Mouse (Mus musculus): ENCODE data around the gene Lmtk3.

Lmtk3 gene

DNA sequence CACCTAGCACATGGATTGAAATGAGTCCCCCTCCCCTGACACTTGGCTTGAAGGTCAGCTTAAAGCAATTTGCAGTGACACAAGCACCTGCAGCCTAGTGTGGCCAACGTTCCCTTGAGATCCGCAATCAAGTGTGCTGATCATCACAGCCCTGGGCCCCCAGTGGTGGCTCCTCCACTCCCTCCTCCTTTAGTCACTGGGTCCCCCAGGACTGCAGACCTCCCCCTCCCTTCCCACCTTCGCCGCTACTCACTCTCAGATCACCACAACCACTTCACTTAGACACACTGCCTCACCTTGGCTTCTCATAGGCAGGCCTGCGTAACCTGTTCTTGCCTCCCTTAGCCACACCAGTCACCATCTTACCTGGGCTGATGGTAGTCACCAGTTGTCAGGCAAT lies 22.4 kb downstream of the Lmtk3 start:
- DNase-seq (ENCODE audit: extremely low read depth, insufficient read length, low spot score), result no peak

DNA sequence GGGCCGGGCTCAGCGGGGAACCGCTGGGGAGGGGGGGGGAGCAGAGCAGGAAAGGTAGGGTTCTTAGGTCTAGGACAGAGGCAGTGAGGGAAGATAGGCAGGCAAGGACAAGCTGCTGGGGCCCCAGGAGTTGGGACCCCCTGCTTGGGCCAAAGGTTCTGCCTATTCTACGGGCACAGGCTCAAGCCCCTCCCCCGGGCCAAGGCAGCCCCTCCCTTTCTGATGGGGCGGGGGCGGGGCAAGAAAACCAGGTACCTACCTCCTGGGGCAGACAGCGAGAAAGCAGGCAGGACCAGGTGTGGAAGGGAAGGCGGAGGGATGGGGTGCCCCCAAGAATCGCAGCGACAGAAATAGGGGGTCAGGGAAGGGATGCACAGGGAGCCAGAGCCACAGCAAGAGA lies 24.9 kb downstream of the Lmtk3 start:
- DNase-seq (ENCODE audit: extremely low read depth, insufficient read length, low spot score), result no peak

DNA sequence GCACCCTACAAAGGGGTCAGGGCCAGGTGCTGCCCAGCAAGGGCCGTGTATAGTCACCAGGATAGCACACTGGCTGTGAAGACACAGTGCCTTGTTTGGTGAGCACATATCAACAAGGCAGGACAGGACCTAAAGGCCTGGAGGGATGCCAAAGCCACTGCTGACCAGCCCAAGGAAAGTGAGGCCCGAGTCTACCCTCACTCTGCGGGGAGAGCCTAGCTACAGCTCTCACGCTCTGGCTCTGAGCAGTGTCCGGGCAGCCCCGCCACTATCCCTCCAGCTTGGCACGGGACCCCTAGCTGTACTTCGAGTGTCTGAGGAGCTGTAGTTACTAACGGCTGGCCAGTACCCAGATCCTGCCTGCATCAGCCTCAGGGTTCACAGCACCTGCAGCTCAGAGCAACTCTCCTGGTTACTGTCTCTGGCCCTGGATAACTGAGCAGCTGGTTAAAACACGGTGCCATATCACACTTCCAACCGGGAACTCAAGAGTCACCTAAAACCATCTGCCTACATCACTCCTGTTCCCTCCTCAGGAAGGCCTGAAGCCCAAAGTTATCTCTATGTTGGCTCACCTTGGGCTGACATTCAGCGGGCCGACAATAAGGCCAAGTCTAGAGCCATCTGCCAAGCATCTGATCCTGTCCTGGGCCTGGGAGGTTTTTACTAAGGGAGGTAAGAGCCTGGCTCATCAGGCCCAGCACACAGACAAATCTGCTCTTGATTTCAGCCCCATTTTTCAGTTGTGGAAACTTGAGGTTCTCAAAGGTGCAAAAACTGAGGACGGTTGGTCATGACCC lies 25.9 kb downstream of the Lmtk3 start:
- DNase-seq (ENCODE audit: extremely low read depth, insufficient read length, low spot score), result no peak

DNA sequence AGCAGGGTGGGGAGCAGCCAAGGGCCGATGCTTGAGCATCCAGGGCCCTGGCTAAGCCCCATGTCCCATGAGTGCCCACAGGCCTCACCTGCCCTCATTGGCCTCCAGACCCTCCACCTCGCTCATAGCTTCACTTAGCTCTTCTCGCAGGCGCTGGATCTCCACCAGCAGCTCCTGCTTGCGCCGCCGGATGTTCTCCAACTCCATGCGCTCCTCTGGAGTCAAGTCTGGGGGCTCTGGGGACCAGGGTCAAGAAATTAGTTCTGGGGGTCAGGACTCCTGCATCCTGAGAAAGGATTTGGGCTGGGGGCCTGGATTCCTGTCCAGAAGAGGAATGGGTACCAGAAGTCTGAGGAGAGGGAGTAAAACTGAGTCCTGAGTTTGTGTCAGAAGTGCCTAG lies 29.4 kb downstream of the Lmtk3 start:
- no peak for DNase-seq (ENCODE audit: extremely low read depth, insufficient read length, low spot score)

DNA sequence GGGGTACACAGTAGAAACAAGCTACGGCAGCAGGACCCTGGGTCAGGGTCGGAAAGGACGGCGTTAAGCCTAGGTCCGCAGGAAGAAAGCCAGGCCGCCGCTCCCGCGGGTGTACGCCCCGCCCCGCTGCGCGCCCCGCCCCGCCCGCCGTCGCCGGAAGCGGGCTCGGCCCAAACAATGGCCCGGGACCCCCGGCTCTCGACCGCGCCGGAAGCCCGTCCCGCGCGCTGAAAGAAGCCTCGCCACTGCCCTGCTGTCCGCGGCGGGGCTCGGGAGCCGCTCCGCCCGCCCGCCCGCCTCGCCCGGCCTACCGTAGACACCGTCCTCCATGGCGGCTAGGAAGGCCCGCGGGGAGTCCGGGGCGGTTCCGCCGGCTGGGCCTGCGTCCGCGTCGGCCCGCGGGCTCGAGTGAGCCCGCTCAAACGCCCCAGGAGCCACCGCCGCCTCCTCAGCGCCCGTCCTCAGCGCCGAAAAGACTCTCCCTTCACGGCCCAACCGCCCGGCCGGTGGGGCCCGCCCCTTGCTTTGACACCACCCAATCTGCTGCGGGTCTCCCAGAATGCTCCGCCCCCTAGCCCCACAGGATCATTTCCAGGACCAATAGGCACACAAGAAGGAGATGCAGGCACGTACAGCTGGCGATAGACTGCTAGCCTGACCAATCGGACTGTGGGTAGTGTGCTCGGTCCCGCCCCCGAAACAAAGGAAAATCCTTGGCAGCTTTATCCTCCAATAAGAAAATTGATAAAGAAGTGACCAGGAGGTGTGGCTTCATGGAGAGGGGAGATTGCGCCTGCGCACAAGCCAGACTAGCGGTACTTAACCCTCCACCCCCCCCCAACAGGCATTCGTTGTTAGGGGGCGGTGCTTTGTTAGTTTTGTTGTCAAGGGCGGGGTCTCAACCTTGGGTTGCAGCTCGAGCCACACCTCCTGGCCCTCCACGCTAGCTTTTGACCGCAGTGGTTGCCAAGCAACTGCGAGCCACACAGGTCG lies 30.5 kb downstream of the Lmtk3 start, which contains the start of gene Cyth2:
TSS of gene Cyth2 (minus strand) at position 795 of the 993 bp plus-strand sequence.
- peak; percentile 95 for DNase-seq (ENCODE audit: extremely low read depth, insufficient read length, low spot score)

DNA sequence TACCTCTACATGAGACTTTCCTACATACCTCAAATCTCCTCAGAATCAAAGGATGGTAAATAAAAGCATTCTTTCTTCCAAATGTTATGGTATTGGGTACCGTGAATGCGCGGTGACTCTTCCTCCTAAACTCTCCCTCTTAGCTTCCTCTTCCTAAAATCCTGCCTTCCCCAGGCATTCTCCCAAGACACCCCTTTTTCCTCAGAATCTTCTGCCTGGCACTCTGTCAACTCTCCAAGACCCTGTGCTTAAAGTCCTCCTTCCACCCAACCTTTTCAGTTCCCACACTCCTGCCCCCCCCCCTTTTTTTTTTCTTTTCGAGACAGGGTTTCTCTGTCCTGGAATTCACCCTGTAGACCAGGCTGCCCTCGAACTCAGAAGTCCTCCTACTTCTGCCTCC lies 31.3 kb downstream of the Lmtk3 start:
- DNase-seq (ENCODE audit: extremely low read depth, insufficient read length, low spot score), result no peak

DNA sequence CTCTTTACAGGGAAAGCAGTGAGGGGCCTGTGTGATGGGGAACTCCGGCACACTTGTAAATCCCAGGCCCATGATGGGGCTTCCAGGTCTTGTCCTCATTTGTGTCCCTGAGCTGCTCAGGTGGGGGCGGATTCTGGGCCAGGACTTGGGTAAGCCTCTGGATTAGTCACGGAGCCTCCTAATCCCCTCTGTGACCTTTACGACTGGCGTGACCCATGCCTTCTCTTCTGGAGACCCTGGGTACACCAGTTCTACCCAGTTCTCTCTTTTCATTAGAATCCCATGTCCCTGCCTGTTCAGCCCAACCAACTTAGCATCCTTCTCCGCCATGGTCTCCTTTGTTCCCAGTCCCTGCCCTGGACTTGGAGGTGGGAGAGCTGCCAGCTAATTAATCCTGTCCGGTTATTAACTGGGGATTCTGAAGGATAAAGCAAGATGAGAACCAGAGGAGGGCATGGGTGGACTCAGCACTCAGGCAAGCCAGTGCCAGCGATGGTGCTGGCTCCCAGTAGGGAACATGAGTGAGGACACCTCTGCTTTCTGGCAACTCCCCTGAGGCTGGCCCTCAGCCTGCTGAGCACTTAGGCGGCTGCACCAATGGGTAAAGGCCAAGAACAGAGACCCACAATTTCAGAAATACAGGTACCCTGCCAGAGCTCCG lies 31.9 kb downstream of the Lmtk3 start:
- no peak for DNase-seq (ENCODE audit: extremely low read depth, insufficient read length, low spot score)

DNA sequence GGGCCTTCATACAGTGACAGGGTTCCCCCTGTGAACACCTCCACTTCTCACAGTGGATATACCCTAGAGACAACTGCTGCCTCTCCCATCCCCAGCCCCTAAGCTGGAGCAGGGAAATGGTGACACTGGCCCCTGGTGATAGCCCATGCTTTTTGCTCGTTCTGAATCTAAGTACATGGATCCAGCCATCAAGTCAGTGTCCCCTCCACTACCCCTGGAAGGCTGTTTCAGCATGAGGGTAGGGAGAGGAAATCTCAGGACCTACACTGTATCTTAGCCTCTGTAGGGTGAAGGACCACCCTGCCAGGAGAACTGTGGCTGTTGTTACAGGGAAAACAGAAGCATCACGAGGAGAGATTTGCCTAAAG lies 32.4 kb downstream of the Lmtk3 start:
- DNase-seq (ENCODE audit: extremely low read depth, insufficient read length, low spot score), result no peak

DNA sequence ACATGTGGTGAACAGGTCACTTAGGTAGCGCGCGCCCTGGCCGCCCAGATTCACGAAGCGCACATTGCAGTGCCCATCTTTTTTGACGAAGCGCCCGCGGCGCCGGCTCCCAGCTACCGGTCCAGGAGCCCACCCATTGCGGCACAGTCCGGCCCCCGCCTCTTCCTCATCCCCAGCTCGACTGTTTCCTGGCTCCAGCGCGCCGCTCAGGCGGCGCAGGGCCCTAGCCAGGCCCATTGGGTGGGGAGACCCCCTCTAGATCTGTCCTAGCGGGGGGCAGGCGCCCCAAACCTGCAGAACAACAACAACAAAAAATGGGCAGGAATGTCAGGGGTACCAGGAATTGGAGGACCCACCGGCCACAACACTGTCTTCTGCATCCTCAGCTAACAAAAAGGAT lies 36.3 kb downstream of the Lmtk3 start:
- no peak for DNase-seq (ENCODE audit: extremely low read depth, insufficient read length, low spot score)

DNA sequence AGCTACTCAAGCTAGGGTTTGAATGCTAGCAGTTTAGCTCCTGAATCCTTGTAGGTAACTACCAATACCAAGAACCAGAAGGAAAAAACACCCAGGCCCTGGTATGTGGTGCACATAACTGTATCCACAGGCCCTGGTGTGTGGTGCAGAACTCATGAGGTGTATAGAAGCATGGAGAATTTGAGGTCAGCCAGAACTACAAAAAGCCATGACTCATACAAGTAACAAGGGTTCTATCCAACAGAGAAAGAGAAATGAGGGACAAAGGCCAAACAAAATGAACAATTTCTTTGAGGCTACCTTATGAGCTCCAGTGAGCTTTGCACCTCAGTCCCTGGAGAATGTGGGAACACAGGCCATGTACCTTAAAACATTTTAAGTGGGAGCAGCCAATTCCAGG lies 37.4 kb downstream of the Lmtk3 start:
- peak; percentile 66 for DNase-seq (ENCODE audit: extremely low read depth, insufficient read length, low spot score)

DNA sequence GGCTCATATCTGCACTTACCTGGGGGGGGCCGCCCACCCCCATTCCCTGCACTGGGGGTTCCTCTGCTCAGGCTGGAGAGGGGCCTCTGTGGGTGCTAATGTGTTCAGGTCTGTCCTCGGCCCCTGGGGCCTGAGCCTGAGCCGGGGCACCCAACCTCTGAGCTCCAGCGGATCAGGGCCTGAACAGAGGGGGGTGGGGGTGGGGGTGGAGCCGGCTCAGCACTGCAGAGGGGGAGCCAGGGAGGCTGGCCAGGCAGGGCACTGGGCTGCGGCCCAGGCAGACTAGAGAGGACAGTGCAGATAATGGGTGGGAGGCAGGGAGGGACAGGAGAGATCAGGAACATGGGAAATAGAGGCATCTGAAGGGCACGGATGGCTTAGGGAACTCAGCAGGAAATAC lies 41.1 kb downstream of the Lmtk3 start, which contains the start of gene Kcnj14:
TSS of gene Kcnj14 (minus strand) at position 185 of the 400 bp plus-strand sequence.
- DNase-seq (ENCODE audit: extremely low read depth, insufficient read length, low spot score), result no peak

DNA sequence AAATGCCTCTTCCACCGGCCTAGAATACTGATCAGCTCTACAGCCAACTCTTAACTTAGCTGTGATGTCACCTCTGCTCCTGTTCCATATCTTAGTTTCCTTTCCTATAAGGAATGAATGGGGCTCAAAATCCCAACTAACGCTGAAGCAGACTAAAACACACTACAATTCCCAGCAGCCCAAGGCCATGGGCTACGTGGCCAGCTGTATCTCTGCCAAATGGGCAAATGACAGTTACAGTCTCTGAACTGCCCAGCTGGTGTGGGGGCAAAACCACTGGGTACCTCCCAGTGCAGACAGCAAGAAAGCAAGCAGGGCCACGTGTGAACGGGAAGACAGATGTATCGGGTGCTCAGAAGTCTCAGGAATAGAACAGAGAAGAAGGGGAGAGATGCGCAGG lies 43.1 kb downstream of the Lmtk3 start:
- no peak for DNase-seq (ENCODE audit: extremely low read depth, insufficient read length, low spot score)

DNA sequence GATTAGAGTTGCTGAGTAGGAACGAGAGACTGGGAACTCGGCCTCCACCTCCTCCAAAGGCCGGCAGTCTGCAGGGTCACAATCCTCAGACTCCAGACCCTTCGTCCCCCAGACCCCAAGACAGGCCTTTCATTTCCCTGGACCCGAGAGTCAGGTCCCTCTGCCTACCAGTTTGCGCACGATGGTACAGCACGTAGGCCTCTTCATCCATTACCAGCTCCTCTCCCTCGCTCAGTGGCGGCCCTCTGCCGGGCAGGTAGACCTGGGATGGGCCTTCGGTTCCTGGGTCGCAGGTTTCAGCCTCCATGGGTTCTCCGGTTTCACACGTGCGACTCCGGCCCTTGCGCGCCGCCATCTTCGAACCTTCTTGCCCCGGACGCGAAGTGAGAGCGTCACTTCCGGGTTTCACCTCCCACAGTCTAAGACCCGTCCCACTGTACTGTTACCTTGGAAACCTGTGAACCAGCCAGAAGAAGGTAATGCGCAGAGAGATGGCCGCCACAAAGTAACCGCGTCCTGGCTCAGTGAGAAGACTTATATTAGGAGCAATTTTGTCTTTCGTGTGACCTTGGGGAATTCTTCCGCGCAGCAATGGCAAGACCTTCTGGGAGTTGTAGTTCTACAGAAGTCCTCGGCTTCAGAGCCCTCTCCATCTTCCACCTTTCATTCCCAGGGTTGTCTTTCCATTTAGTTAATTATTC lies 47.0 kb downstream of the Lmtk3 start, which contains the start of gene Grwd1:
TSS of gene Grwd1 (minus strand) at position 518 of the 701 bp plus-strand sequence.
- peak; percentile 81 for DNase-seq (ENCODE audit: extremely low read depth, insufficient read length, low spot score)

DNA sequence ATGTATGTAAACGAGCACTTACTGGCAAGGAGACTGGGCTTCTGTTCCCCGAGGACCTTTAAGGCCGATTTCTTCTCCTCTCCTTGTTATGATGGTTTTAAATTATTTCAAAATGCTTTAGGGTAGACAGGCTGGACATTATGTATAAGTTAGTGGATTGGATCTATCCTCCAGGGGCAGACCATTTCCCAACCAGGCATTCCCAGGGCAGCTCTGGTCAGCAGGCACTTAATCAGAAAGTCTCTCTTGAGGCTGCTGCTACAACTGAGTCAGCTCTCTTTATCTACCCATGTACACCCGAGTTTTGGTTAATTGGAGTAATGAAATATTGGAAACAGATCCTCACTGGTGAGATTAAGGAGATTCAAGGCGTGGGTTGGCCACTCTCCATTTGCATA lies 47.6 kb downstream of the Lmtk3 start:
- DNase-seq (ENCODE audit: extremely low read depth, insufficient read length, low spot score), result no peak

DNA sequence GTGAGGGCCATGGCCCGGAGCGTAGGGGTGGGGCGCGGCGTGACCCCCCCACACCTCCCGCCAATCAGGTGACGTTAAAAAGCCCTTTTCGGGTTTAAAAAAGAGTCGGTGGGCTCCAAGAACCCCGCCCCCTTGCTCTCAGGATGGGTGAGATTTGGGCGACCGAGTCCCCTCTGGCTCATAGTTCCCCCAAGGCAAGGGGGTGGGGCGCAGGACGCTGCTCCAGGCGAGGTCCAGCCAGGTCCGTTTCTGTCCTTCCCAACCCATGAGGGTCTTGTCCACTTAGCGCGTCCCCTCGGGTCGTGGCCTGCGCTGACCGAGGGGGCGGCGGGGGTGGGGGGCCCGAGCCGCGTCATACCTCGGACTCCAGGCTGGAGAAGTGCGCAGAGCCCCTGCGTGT lies 48.9 kb downstream of the Lmtk3 start:
- DNase-seq (ENCODE audit: extremely low read depth, insufficient read length, low spot score), result no peak

DNA sequence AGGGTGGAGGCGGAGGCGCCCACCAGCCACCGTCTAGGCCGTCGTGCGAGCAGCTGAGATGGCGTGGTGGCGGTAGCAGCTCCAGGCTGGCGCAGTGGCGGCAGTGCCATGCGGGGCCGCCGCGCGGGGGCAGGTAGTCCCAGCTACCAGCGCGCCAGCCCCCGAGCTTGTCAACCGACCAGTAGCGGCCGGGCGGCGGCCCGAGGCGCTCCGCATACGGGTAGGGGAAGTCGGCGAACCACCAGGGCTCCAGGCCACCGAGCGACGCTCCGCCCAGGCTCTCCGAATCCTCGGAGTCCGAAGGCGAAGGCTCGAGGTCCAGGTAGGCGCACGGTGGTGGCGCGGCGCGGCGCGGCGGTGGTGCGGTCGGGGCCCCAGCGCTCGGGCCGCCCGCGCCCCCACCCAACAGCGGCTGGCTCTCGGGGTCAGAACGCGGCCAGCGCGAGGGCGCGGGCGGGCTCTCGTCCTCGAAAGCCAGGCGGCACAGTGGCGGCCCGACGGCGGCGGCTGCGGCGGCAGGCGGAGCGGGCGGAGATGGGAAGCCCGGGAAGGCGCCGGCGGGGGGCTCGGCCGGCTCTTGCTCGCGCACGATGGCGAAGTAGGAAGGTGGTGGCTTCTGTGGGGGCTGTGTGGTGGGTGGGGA lies 49.7 kb downstream of the Lmtk3 start:
- DNase-seq (ENCODE audit: extremely low read depth, insufficient read length, low spot score), result no peak

DNA sequence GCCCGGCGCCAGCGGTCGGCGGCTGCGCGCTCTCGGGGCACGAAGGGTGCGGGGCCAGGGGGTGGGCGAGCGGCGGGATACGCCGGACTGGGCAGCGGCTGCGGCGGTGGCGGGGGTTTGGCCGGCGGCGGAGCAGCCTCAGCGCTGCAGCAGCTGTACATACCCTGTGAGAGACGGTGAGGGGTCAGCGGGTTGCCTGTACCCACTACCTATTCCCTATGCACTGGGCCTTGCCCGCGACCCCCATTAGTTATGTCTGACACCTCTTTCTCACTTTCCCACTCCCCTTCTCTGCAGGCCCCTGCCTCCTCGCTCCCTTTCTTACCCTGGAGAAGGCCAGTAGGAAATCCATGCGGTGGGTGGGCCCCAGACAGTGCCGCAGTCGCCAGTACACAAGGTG lies 50.4 kb downstream of the Lmtk3 start:
- DNase-seq (ENCODE audit: extremely low read depth, insufficient read length, low spot score), result no peak

DNA sequence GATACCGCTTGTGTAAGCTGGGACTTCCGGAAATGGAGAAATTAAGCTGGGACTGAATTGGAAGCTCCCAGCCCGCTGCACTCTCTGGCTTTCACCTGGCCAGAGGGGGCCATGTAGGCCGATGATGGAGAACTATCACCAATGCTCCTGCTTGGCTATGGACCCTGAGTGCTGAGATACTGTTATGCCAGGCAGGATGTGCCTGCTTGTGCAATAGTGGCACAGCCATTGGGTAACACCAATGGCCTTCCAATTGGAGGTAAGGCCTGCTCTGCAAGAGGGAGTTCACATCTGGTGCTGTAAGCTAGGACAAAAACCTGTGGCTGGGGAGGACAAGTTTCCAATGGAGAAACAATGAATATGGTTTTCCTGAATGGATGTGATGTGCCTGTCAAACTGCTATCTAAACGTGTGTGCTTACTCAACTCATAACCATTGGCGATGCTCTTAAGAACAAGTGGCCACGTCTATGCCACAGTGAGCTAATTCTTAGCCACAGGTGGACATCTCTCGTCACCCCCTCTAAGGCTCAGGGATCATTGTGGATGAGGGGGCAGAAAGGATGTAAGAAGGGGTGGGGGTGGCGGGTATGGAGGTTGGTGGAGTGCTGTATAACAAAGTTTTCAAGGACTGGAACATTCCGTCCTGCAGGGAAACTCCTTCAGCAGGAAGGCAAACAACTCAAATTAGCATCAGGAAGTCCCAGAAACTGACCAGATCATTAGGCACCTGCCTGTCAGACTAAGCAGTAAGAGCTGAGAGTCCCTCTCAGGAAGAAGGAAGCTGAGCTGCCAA lies 59.6 kb downstream of the Lmtk3 start:
- no peak for DNase-seq (ENCODE audit: extremely low read depth, insufficient read length, low spot score)

DNA sequence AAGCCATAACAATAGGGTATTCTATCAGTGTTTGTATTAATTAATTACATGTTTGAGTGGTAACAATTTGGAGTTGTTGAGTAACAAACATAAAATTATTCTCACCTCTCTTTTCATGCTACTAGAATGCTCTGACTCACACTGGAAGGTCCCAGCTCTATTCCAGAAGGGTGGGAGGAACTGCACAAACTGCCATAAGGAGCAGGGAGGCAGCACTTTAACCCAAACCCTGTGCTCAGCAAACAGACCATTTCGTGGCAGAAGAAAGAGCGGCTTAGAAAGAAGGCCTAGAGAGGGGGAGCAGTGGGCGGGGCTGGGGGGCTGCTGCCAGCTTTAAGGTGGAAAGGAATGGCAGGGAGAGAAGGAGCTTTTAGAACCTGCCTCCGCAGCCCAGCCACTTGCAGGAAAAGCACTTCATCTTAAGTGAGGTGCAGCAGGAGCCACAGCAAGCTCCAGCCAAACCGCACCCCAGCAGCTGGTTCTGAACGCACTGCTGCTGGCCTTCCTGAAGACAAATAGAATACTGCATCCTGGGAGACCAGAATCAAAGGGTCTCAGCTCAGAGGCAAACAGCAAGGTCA lies 65.0 kb downstream of the Lmtk3 start:
- no peak for DNase-seq (ENCODE audit: extremely low read depth, insufficient read length, low spot score)
